Mouse (Mus musculus) kidney, postnatal 4 days (tissue): Measurements from ENCODE around the gene Aven.

Experiments
- DNase-seq, 2 experiments: peaks; one replicate each; pipeline ENCODE4 v3.0.0; 2021; ENCODE audit warnings: mixed read lengths in 2 of 2

The Aven gene

DNA sequence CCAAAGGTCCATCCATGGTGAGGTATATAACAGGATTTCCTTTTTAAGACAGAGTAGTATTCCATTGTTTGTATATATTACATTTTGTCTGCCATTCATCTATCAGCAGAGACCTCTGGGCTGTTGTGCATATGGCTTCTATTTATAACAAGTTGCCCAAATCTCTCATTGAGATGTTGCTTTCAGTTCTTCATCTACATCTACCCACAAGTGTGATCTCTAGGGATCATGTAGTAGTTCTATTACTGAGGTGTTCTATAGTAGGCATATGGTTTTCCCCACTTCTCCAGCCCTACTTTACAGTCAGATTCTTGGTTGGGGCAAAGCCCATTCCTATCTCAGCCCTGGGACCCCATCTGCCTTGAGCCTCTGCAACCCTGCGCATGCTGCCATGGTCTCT lies 72.3 kb downstream of the Aven start:
- DNase-seq: no peak

DNA sequence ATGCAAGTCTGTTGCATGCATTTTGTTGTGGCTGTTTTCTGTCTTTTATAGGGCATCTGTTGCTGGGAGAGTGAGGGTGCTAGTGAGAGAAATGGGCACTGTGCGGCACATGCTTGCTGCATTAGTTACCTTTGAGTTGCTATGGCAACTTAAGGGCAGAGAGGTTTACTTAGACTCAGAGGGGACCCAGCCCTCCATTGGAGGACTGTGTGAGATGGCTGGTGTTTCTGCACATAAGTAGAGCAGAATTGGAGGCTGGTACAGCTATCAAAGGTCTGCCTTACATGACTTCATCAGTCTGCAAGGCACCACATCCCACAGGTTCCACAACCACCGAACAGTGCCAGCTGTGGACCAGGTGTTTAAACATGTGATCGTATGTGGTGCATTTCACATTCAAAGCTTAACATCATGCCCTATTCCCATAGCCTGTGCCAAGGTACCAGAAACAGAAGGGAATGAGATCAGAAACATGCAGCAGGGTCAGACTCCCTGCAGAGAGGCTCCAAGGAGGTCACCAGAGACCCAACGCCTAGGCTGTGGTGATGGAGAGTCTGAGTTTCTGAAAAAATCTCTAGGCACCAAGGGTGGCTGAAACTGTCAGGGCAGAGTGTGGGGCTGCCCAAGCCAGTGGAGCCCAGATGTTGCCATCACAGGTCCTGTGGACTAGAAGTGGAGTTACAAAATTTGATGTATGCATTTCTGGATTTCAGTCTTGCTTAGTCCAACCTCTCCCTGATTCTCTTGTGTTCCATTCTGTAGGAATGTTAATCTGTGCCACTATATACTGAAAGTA lies 73.7 kb downstream of the Aven start:
- DNase-seq: no peak

DNA sequence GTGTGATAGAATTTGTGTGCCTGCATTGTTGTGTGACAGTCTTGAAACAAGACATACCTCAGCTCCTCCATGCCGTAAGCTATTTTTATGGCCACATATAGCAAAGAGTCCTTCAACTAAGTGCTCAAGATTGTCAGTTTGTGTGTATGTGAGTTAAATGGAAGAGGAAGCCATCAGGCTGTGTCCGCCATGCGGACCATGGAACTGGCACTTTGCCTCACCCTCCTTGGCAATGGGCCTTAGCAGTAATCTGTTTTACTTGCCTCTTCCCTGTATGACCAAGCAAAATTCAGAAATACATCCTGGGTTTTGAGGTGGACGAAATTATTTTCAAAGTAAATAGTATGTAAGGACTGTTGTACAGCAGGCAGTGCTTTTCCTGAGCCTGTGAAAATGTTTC lies 75.0 kb downstream of the Aven start:
- DNase-seq: peak; percentile 8 to 11

DNA sequence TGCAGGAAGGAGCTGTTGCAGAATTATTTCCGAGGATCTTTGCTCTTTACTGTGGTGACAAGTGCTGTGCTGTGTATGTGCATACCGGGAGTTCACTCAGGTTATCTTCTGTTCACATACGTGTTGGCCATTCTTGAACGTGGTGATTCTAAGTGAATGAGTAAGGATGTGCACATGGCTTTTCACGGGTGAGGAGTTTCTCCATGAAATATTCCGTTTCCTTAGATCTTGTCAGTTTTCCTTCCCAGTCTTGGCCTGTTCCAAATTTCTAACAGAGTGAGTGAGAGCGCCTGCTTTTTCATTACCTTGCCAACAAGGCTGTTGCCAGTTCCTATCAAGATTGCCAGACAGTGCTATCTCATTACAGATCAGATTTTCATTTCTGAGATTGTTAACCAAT lies 98.2 kb downstream of the Aven start:
- no peak for DNase-seq

DNA sequence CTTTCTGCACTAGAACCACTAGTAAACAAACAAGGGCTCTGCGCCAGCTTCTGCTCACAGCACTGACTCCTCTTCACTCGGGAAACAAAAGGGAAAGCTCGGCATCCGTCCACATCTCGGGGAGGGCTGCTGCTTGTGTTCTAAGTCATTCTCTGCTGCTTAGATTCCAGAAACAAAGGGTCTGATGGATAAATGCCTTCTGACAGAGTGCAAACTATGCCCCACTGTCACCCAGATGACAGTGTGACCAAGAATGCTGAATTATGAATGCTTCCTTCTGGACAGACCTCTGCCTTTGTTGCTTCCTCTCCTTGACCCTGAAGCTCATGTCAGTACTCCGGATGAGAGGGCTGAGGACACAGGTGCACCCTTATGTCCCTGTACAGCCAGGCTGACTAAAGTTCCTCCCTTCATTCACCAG lies 98.7 kb downstream of the Aven start:
- DNase-seq: peak; percentile 19 to 30

DNA sequence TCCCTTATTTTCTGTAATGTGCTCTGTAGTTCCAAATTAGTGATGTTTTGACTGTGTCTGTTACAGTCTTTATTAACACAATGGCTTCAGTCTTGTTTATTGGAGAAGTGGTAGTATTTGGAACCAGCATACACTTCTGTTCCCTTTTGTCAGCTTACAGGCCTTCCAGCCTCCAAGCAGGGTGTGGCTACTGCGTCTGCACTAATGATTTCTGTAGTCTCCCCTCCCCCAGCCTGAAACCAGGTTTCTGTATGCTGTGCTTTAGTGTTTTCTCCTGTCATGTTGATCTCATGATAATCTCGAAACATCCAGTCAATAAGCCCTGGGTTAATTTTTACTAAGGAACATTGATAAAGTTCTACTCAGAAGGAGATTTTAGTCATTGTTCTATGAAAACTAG lies 100.6 kb downstream of the Aven start:
- DNase-seq: no peak

DNA sequence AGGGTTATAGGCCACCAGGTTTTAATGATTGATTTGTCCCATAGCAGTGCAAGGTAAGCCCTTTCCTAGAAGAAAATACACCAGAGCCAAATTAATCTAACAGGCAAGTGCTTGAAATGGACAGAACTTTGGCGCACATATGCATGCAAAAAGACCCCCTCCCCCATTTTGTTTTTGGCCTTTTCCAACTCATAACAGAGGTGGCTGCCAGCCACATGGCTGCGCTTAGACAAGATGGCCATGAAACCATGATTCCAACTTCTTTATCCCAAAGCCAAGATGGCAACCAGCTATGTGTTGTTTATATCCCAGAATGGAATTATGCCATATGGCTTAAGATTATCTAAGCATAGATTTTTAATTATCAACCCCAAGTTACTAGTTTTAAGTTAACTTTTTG lies 101.0 kb downstream of the Aven start:
- DNase-seq: no peak

DNA sequence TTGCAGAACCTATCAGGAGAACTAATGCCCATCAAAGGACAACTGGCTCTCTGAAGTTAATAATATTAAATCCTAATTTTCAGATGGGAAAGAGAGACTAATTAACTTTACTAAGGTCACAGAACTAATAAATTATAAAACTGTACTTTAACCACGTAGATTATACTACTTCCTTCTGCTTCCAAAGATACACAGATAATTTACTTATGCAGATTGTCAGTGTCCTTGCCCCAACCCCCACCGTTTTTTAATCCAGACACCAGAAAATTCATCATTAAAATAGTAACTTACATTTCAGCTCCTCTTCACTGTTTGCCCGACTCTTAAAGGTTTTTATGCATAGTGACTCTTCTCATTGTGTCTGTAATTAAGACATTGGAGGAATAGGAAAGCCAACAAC lies 103.0 kb downstream of the Aven start:
- DNase-seq: no peak

DNA sequence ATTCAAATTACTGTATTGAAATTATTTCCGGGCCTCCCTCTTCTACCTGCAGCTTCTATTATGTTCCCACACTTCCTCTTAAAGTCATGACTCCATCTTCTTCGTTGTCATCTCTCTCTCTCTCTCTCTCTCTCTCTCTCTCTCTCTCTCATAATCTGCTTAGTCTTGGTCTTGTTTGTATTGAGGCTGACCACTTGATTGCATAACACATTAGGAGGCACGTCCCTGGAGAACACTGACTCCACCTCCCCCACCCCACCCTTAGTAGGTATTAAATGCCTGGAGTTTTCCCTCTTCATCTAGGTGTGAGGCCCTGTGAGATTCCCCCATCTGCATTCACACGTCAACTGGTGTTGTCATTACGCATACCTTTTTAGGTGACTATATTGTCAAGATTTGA lies 103.7 kb downstream of the Aven start:
- DNase-seq: no peak

DNA sequence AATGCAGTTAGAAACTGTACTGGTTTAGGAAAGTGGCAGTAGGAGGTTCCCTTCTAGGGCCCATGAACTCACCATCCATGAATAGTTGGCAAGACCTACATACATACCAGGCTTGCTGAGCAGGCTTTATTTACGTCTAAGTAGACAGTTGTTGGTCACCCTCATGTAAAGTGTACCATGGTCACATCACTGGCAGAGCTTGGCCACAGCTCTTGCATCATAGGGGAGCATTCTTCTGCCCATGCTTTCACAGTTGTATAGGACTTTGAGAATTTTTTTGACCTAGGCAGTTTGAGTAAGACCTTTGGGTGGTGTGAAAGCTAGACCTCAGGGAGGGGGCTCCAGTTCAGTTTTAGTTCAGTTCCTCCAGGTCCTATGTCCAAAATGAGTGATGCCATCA lies 104.3 kb downstream of the Aven start:
- DNase-seq: no peak

DNA sequence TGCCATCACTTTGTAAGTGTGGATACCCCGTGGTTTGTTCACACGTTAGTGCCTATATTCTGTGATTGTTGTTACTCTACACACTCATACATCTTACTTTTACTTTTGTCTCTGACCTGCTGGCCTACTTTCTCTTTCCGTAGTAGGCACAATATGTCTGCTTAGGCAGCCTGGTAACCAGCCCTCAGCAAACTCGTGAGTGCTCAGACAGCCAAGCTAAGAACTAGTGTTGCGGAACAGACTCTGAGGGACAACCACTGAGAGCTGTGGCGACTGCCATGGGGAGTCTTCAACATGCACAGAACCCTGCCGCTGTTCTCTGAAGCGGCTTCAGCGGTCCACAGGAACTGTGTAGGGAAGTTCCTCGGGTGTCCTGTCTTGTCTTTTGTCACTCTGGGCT lies 107.5 kb downstream of the Aven start:
- no peak for DNase-seq

DNA sequence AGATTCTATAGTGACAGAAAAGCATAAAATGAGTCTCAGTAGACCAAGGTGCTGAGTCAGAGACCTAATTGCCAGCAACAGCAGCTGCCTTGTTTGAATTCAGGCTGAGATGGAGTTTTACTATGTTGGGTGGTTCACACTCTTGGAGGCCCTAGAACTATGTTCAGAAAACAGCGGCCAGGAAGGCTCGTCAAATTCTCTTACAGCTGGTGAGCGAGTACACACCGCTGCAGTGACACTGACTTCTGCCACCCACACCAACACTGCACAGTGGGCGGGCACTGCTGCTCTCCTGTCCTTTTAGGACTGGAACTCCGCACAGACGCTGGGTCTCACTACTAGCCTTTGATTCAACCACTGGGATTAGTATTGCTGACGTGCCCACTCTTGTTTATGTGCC lies 109.7 kb downstream of the Aven start:
- DNase-seq: no peak

DNA sequence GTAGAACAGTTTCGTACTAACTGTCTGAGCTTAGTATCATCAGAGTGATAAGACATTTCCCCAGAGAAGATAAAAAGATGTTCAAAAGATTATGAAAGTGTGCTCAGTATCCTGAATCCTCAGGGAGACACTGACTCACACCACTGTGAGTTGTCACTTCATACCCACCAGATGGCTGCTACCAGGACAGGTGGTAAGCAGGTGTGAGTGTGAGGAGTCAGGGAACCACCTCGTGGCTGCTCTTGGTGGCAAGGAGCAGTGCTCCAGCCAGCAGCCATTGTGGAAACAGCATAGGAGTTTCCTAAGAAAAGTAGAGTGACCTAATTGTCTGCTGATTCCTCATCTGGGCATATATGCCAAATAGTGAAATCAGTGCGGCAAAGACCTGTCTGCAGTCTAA lies 113.8 kb downstream of the Aven start:
- no peak for DNase-seq

DNA sequence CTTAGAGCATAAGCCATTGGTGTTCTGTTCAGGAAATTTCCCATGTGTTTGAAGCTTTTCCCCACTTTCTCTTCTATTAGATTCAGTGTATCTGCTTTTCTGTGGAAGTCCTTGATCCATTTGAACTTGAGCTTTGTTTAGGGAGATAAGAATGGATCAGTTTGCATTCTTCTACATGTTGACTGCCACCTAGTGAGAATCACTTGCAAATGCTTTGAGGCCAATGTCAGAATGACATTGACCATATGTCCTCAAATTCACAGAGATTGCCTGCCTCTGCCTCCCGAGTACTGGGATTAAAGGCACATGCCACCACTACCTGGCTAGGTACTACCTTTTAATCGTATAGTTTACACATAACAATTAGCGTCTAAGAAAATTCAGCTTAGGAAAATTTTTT lies 119.9 kb downstream of the Aven start:
- no peak for DNase-seq

DNA sequence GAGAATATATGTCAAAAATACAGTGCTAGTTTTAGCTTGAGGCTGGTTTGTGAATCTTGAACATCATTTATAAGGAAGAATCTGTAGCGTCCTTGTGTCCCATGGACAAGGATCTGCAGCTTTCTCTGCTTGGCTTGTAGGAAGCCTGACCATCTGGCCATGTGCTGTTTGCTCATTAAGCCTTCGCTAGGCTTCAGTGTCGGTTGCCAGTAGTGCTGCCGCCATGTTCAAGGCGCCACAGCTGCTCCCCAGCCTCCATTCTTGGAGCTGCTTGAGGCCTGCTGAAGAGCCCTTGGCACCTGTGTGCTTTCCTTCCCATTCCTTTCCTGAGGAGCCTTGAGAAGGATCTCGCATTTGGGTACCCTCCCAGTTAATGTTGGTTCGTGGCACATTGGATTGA lies 121.6 kb downstream of the Aven start:
- no peak for DNase-seq

DNA sequence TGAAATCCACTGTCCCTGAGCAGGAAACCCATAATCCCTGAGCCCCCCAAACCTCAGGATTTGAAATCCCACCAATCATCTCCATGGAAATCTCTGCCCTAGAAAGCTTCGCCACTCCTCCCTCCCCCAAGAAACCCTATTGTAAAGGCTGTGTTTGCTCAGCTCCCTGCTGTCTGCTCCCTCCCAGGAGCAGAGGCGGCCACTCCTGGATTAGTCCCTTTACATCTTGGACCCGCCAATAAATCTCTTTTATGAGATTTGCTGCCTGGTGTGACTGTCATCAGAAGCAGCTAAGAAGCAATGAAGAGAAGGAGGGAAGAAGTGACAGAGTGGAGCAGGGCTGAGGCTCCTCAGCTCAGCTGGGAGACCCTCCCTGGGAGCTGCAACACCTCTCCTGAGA lies 124.4 kb downstream of the Aven start:
- DNase-seq: no peak

DNA sequence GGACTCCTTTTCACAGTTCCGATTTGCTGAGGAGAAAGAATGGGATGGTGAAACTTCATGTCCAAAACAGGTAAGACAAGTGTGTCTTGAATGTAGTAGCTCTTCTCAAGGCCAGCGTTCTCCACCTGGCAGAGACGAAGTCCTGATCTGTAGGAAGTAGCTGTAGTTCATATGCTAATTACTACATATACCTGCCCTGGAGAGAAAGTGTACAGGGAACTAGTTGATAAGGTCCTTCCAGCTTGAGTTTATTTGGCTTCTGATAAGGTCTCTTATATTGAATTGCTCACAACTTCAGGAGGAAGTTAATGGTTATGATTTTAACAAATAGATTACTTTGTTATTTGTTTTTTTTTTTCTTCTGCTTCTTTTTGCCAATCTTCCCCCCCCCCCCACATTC lies 132.4 kb downstream of the Aven start:
- no peak for DNase-seq

DNA sequence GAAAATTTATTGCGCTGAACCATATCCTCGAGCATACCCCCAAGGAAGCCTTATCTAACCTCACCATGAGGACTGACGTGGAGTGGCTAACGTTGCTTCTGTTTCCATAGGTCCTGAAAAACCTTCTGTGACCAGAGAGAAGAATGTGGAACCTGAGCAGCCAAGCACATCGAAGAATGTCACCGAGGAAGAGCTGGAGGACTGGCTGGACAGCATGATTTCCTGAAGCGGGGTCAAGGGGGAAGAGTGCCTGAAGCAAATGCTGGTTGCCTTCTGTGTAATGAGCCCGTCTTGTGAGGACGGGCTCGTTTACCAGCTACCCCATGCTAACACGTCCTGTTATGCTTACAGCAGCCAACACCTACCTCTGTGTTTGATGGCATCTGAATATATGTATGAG lies 137.9 kb downstream of the Aven start:
- DNase-seq: peak in 1 of 2 experiments; percentile 12

DNA sequence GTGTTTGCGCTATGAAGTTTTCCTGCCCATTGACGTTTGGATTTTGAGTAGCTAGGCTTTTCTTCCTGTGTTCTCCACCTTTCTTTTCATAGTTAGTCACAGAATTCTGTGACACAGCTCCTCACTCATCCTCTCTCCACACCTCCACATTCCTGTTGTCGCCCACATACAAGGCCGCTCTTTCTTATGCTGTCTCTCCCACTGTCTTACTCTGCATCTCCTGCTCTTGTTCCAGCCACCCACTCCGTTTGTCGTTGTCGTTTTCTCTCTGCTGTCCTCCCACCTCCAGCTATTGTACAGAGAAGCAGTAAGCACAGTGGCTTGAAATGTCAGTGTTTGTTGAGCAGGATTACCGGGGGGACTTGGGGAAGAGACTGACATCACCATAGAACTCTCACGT lies 139.8 kb downstream of the Aven start:
- no peak for DNase-seq

DNA sequence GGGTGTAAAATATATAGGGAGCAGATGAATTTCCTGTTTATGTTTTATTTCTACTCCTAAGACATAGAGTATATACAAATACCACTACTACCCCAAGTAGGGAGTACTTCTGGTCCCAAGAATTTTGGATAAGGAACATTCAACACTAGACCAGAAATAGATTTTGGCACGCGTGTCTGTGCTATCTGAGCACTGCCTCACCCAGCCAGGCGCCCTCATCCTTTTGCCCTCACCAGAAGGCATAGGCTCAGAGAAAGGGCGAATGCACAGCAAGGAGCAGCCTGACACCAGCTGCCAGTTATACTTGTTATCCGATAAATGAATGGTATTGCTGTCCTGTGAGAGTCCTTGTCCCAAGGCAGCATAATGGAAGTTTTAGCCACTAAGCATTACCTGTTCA lies 144.4 kb downstream of the Aven start:
- no peak for DNase-seq

DNA sequence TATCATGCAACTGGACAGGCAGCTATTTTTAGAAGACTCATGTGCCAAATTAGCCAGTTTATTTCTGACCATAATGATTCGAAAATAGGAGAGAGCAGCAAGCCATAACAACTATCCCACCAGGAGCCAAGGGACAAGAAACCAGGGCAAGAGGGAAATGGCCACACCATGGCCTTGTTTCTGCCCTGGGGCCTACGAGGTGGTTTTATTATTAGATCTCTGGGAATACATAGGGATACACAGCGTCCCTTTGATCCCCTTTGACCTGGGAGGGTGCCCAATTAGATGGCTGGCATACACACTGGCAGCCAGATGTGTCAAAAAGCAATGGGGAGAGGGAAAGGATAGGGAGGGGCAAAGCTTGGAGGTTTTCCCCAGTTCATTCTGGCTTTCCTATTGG lies 161.1 kb downstream of the Aven start:
- DNase-seq: no peak

DNA sequence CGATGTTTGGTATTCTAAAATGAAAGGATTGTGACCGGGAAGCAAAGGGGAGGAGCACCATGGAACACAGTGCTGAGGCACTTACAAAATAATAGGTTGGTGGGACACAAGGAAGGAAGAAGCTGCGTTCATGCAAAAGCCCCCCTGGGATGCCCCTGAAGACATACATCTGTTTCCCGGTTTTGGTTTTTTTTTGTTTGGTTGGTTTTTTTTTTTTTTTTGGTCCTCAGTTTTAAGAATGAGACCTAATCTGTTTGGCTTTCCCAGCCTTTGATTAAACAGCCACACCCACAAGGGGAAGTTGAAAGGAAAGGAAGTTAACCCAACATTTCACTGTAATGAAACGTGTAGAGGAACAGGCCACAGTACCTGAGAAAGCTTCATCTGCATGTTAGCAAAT lies 163.4 kb downstream of the Aven start:
- no peak for DNase-seq

DNA sequence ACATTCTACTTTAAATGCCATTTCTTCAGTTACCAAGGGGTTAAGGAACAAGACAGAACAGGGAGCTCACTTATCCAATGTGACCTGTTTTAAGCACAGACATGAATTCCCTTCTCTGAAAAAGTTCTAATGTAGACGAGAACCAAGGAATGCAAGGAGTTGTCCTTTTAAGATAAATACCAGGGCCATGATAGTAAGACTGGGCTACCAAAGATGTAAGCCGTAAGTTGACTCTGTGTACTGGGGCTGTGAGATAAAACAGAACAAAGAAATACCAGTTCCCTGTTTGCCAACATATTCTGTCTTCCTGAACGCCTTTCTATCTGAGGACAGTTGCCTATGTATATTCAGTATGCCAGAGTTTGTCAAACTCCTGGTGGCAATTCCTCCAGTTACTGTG lies 176.7 kb downstream of the Aven start:
- no peak for DNase-seq

DNA sequence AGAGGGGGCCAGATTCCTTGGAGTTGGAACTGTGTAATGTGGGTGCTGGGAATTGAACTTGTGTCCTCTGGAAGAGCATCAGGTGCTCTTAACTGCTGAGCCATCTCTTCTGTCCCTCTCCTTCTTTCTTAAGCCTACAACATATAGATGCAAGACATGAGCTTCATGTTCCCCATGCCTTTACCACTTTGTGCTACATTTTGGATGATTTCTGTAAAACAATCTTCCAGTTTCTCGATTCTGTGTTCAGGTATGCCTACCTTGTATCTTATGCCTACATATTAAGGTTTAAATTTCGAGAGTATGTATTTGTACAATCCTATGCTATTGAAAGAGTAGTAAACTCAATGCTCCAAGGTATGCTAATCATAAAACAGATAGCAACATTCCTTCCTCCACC lies 183.4 kb downstream of the Aven start:
- no peak for DNase-seq

DNA sequence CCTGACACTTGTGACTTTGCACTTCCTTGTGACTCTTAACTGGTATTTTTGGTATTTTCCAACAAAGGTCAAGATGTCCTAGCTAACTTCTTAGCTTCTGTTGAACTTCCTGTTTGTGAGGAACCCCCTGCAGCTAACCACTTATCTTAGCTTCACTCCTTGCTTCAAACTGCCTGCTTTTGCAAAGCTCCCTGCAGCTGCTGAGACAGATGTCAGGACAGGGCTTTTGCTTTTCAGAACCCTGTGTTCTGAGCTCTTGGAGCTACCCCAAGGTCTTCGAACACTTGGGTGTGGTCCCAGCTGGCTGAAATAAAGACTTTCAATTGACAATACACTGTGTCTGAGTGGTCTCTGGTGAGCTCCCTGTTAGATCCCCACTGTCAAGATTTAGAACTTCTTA lies 184.0 kb downstream of the Aven start:
- DNase-seq: no peak

DNA sequence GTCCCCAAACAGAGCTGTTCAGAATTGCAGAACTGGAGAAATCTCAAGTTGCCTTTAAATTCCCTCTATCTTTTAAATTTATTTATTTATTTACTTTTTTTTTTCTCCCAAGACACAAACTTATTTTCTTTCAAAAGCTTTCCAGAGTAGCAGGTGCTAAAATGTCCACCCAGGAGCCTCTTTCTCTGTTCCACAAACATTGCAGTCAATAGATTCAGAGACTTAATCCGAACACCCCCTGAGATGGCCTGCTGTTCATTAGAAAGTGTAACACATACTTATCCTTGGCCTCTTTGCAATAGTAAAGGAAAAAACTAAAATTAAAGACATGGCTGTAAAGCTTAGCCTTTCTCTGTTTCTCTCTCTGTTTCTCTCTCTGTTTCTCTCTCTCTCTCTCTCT lies 184.5 kb downstream of the Aven start:
- no peak for DNase-seq
